Mouse (Mus musculus) kidney, adult 2 months (tissue): ENCODE measurements around the gene Tlr5.

Source experiments
- CTCF ChIP-seq: fragments of 200-500 bp; conservative IDR thresholded peaks from 2 replicates; pipeline ENCODE4 v1.5.1; 2011; ENCODE audit warnings: low read depth, mild to moderate bottlenecking, control low read depth, low read length, moderate library complexity, mixed read lengths; ENCODE audit not compliant: insufficient read depth, insufficient read length
- POLR2A ChIP-seq: fragments of 200-500 bp; IDR thresholded peaks from one replicate; pipeline ENCODE4 v1.6.1; 2011; ENCODE audit warnings: low read depth, low read length, control low read depth

DNA sequence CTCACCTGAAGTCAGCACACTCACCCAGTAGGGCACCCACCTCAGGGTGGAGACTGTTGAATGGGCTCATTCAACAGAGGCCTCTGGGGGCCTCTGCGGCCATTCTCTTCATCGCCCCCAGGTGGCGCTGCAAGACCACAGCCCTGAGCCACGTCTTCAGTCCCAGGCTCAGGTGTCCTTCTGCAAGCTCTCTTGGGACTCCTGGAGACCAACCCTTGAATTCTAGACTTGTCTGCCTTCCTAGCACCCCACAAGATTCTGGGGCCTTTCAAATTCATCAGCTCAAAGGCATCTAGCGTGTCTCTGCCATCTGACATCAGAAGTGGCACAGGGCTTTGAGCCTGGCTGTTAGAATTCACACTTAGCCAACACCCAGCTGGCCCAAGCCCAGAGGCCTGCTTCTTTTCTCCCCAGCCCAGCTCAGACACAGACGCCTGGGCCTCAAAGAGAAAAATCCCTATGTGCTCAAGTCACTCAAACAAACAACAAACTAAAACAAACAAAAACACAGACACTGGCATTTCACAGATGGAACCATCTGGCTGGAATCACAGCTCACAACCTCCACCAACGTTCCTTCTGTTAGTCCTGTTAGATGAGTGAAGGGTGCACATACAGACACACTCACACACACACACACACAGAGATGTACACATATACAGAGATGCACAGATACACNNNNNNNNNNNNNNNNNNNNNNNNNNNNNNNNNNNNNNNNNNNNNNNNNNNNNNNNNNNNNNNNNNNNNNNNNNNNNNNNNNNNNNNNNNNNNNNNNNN, 36.6 kb downstream of the Tlr5 start:
- TF ChIP-seq POLR2A, result no peak
- TF ChIP-seq CTCF, result peak; percentile 94
